Mouse (Mus musculus) CH12.LX (cell line): Measurements from ENCODE around the gene Tle6. TPM values are rescaled to one million over a fixed set of nuclear protein-coding genes. Genes with fewer than 3 reads are reported as not detected.

Experiments
- DNase-seq: peaks from one replicate; pipeline ENCODE4 v3.0.0-alpha.2; 2013; ENCODE audit errors: extremely low read depth
- H3K27ac ChIP-seq: 2 replicates; pipeline ENCODE4 v1.5.1; 2012; ENCODE audit warnings: low read depth, mild to moderate bottlenecking, control low read depth, moderate library complexity; ENCODE audit not compliant: insufficient read depth
- H3K27me3 ChIP-seq: replicated peaks from 2 replicates; pipeline ENCODE3; 2012; ENCODE audit warnings: inconsistent platforms
- H3K36me3 ChIP-seq, 2 experiments: replicated peaks in 1 of 2; 2 replicates each; pipeline versions ENCODE3 to v1.6.1; 2012; ENCODE audit warnings: inconsistent platforms in 1 of 2, low read length in 1 of 2, mild to moderate bottlenecking in 1 of 2, mixed read lengths in 1 of 2, moderate library complexity in 1 of 2; ENCODE audit not compliant: control insufficient read depth in 1 of 2, insufficient read depth in 1 of 2
- H3K4me1 ChIP-seq, 2 experiments: 2 replicates each; pipeline ENCODE4 v1.6.1; 2012; ENCODE audit warnings: inconsistent platforms in 1 of 2, moderate library complexity in 1 of 2; ENCODE audit not compliant: insufficient read depth in 2 of 2, control insufficient read depth in 1 of 2
- H3K4me2 ChIP-seq: 2 replicates; pipeline ENCODE4 v1.6.1; 2012; ENCODE audit warnings: low read depth, mild to moderate bottlenecking, control low read depth; ENCODE audit not compliant: poor library complexity, insufficient read depth, severe bottlenecking
- H3K4me3 ChIP-seq, 3 experiments: fragments of 150-350 bp in 1 of 3; sonication (generic) in 1 of 3; replicated peaks in 1 of 3; 2 replicates each; pipeline versions ENCODE3 to v1.5.1; 2011 to 2012; ENCODE audit warnings: low read depth in 2 of 3, low read length in 2 of 3, mild to moderate bottlenecking in 2 of 3, moderate library complexity in 2 of 3, control low read depth in 1 of 3, improper control_type of control experiment in 1 of 3, inconsistent platforms in 1 of 3, mixed read lengths in 1 of 3; ENCODE audit not compliant: poor library complexity in 1 of 3
- H3K79me2 ChIP-seq: replicated peaks from 2 replicates; pipeline ENCODE4 v1.6.1; 2012; ENCODE audit warnings: mild to moderate bottlenecking, moderate library complexity; ENCODE audit not compliant: control insufficient read depth, poor library complexity, insufficient read depth, severe bottlenecking; ENCODE audit errors: extremely low read depth
- H3K9ac ChIP-seq: 2 replicates; pipeline ENCODE4 v1.6.1; 2012; ENCODE audit warnings: low read depth, mild to moderate bottlenecking, control low read depth, moderate library complexity; ENCODE audit not compliant: insufficient read depth
- H3K9me3 ChIP-seq: replicated peaks from 2 replicates; pipeline ENCODE3; 2012; ENCODE audit warnings: low read length, inconsistent platforms, mixed read lengths
- CHD1 ChIP-seq: IDR thresholded peaks from 2 replicates; pipeline ENCODE4 v1.6.1; 2012; ENCODE audit warnings: low read depth, low read length, improper control_type of control experiment, inconsistent platforms
- CHD2 ChIP-seq: IDR thresholded peaks from 2 replicates; pipeline ENCODE4 v1.6.1; 2011; ENCODE audit warnings: low read length, improper control_type of control experiment
- EP300 ChIP-seq: IDR thresholded peaks from 2 replicates; pipeline ENCODE4 v1.6.1; 2011; ENCODE audit warnings: low read length, improper control_type of control experiment
- ETS1 ChIP-seq: conservative IDR thresholded peaks from 2 replicates; pipeline ENCODE4 v1.6.1; 2012; ENCODE audit warnings: low read depth, mild to moderate bottlenecking, inconsistent platforms, low read length, improper control_type of control experiment, moderate library complexity
- IRF4 ChIP-seq: IDR thresholded peaks from 2 replicates; pipeline ENCODE4 v1.6.1; 2014; ENCODE audit warnings: low read depth, mild to moderate bottlenecking, inconsistent platforms, low read length, improper control_type of control experiment
- JUN ChIP-seq: IDR thresholded peaks from 2 replicates; pipeline ENCODE4 v1.6.1; 2011; ENCODE audit warnings: low read depth, mild to moderate bottlenecking, low read length, improper control_type of control experiment, moderate library complexity; ENCODE audit not compliant: insufficient read depth
- JUND ChIP-seq: conservative IDR thresholded peaks from 2 replicates; pipeline ENCODE4 v1.6.1; 2011; ENCODE audit warnings: low read depth, low read length, improper control_type of control experiment
- MAZ ChIP-seq: IDR thresholded peaks from 2 replicates; pipeline ENCODE4 v1.6.1; 2012; ENCODE audit warnings: low read depth, mild to moderate bottlenecking, inconsistent platforms, low read length, improper control_type of control experiment, moderate library complexity
- MYC ChIP-seq: IDR thresholded peaks from 2 replicates; pipeline ENCODE4 v1.6.1; 2011; ENCODE audit warnings: low read depth, mild to moderate bottlenecking, improper control_type of control experiment, low read length
- NELFE ChIP-seq: IDR thresholded peaks from 2 replicates; pipeline ENCODE4 v1.6.1; 2011; ENCODE audit warnings: low read depth, low read length, improper control_type of control experiment
- NRF1 ChIP-seq: IDR thresholded peaks from 2 replicates; pipeline ENCODE4 v1.6.1; 2014; ENCODE audit warnings: low read depth, mild to moderate bottlenecking, inconsistent platforms, low read length, improper control_type of control experiment, moderate library complexity
- POLR2A ChIP-seq: IDR thresholded peaks from 2 replicates; pipeline ENCODE4 v1.6.1; 2011; ENCODE audit warnings: low read depth, mild to moderate bottlenecking, improper control_type of control experiment, low read length
- RAD21 ChIP-seq: IDR thresholded peaks from 2 replicates; pipeline ENCODE4 v1.6.1; 2011; ENCODE audit warnings: low read depth, mild to moderate bottlenecking, low read length, improper control_type of control experiment, moderate library complexity
- RCOR1 ChIP-seq: conservative IDR thresholded peaks from 2 replicates; pipeline ENCODE4 v1.6.1; 2012; ENCODE audit warnings: low read depth, mild to moderate bottlenecking, inconsistent platforms, low read length, improper control_type of control experiment
- TBP ChIP-seq: conservative IDR thresholded peaks from 2 replicates; pipeline ENCODE4 v1.6.1; 2011; ENCODE audit warnings: low read depth, low read length, improper control_type of control experiment
- USF2 ChIP-seq: conservative IDR thresholded peaks from 2 replicates; pipeline ENCODE4 v1.6.1; 2011; ENCODE audit warnings: low read depth, low read length, improper control_type of control experiment
- ZC3H11A ChIP-seq: IDR thresholded peaks from 2 replicates; pipeline ENCODE4 v1.6.1; 2012; ENCODE audit warnings: low read depth, mild to moderate bottlenecking, inconsistent platforms, low read length, improper control_type of control experiment
- ZMIZ1 ChIP-seq: IDR thresholded peaks from 2 replicates; pipeline ENCODE4 v1.6.1; 2012; ENCODE audit warnings: low read depth, mild to moderate bottlenecking, inconsistent platforms, low read length, improper control_type of control experiment
- ZNF384 ChIP-seq: IDR thresholded peaks from 2 replicates; pipeline ENCODE4 v1.6.1; 2012; ENCODE audit warnings: low read depth, low read length, improper control_type of control experiment, inconsistent platforms
- dilution Hi-C: fragments of 300-500 bp; cut with MboI; formaldehyde crosslinking; loops from 2 replicates; pipeline ENCODE4 v1.14.3; 2020; ENCODE audit warnings: low sequenced_read_pairs; ENCODE audit not compliant: extremely low pct_unique_long_range_greater_than_20kb, extremely low pct_ligation_motif_present
- in situ Hi-C: fragments of 300-500 bp; cut with MboI; formaldehyde crosslinking; loops from 3 replicates; pipeline ENCODE4 v1.14.3; 2019; ENCODE audit warnings: low sequenced_read_pairs, low pct_ligation_motif_present, low pct_unique_long_range_greater_than_20kb, mixed read lengths
- polyA plus RNA-seq: library from polyadenylated mRNA; unstranded; fragments of >175 nt; gene quantifications from 2 replicates; pipeline ENCODE4 v1.2.1, GENCODE M21; 2012; ENCODE audit warnings: low read depth; ENCODE audit not compliant: insufficient read length
- total RNA-seq, 2 experiments: library from RNA; depleted of rRNA; stranded (reverse); fragments of 300-350 nt in 1 of 2; fragments of >200 nt in 1 of 2; gene quantifications; 2 replicates each; pipeline ENCODE4 v1.2.3; 2012 to 2014

The Tle6 gene
- total and polyA plus RNA-seq, 3 experiments: 0.39 to 1.3 (median 1.2) TPM

- dilution Hi-C loops: no loop called here
- Histone ChIP-seq H3K79me2 (no peaks in the 10 kb centered on the region), H3K9ac (no peak overlapping the region), H3K4me2 (no peak overlapping the region), H3K9me3 (peaks cover 4% of the 10 kb centered on the region), H3K36me3 (no peaks in the 10 kb centered on the region), H3K27me3 (peaks cover 100% of the 10 kb centered on the region), H3K27ac (no peak overlapping the region), H3K4me1 (peaks cover 0 to under 1% of the 10 kb centered on the region in 2 experiments; a peak in 1 of 4 replicates), H3K4me3 (no peak overlapping the region)
- TF ChIP-seq JUND (no peak), ZMIZ1 (no peak), CHD1 (no peak)
- no peak for DNase-seq
- in situ Hi-C loops: no loop called here
Measured at GRCm38 (mm10) chr10:81580441-81581070, 20.3 kb downstream of the Tle6 start.

GRCm38 (mm10) chr10:81579967-81580366 is 20.9 kb downstream of the Tle6 start:
- no peak overlapping the region for H3K4me3 ChIP-seq
- in situ Hi-C loops (no loop called here), dilution Hi-C loops (no loop called here)
- no peak overlapping the region for H3K4me2 ChIP-seq
- no peak overlapping the region for H3K27ac ChIP-seq
- H3K36me3 ChIP-seq: no peaks in the 10 kb centered on the region
- TF ChIP-seq RAD21: no peak
- no peak for TF ChIP-seq NELFE
- no peak for TF ChIP-seq JUN
- no peak for TF ChIP-seq ZC3H11A
- no peak for TF ChIP-seq JUND
- no peak for TF ChIP-seq ETS1
- no peak for TF ChIP-seq USF2
- TF ChIP-seq MYC: no peak
- no peak for TF ChIP-seq POLR2A
- TF ChIP-seq ZNF384: no peak
- no peak for TF ChIP-seq NRF1
- no peak for TF ChIP-seq MAZ
- TF ChIP-seq ZMIZ1: no peak
- no peak for TF ChIP-seq EP300
- no peak for TF ChIP-seq RCOR1
- TF ChIP-seq IRF4: no peak
- no peak for TF ChIP-seq CHD2
- no peak for TF ChIP-seq TBP
- DNase-seq: no peak
- H3K4me1 ChIP-seq: peaks cover 0 to 2% of the 10 kb centered on the region in 2 experiments; a peak in 1 of 4 replicates
- peaks cover 100% of the 10 kb centered on the region for H3K27me3 ChIP-seq
- H3K9ac ChIP-seq: no peak overlapping the region
- no peaks in the 10 kb centered on the region for H3K79me2 ChIP-seq
- H3K9me3 ChIP-seq: peaks cover 4% of the 10 kb centered on the region
